Mouse (Mus musculus) MEL (cell line): ENCODE data around the gene Itga2b.

Source experiments
- CHD2 ChIP-seq: IDR thresholded peaks from 2 replicates; pipeline ENCODE4 v1.6.1; 2011; ENCODE audit warnings: low read length, improper control_type of control experiment
- CTCF ChIP-seq, 3 experiments: IDR thresholded peaks in 2 of 3; conservative IDR thresholded peaks in 1 of 3; 2 replicates each; pipeline ENCODE4 v1.5.1; 2011 to 2012; ENCODE audit warnings: low read length in 3 of 3, low read depth in 2 of 3, mild to moderate bottlenecking in 2 of 3, improper control_type of control experiment in 1 of 3, inconsistent platforms in 1 of 3, mixed read lengths in 1 of 3, moderate library complexity in 1 of 3; ENCODE audit not compliant: control insufficient read depth in 1 of 3, insufficient read depth in 1 of 3, poor library complexity in 1 of 3, severe bottlenecking in 1 of 3
- EP300 ChIP-seq, 2 experiments: IDR thresholded peaks; 2 replicates each; pipeline ENCODE4 v1.6.1; 2011; ENCODE audit warnings: improper control_type of control experiment in 2 of 2, low read length in 2 of 2, low read depth in 1 of 2, mild to moderate bottlenecking in 1 of 2
- ETS1 ChIP-seq: IDR thresholded peaks from 2 replicates; pipeline ENCODE4 v1.6.1; 2012; ENCODE audit warnings: low read depth, mild to moderate bottlenecking, inconsistent platforms, low read length, improper control_type of control experiment, moderate library complexity
- JUND ChIP-seq: IDR thresholded peaks from 2 replicates; pipeline ENCODE4 v1.6.1; 2011; ENCODE audit warnings: low read depth, mild to moderate bottlenecking, improper control_type of control experiment, low read length
- POLR2A ChIP-seq, 2 experiments: IDR thresholded peaks; 2 replicates each; pipeline ENCODE4 v1.6.1; 2011 to 2012; ENCODE audit warnings: low read length in 2 of 2, mild to moderate bottlenecking in 2 of 2, control low read depth in 1 of 2, improper control_type of control experiment in 1 of 2, low read depth in 1 of 2, moderate library complexity in 1 of 2; ENCODE audit not compliant: control insufficient read depth in 1 of 2, insufficient read depth in 1 of 2, poor library complexity in 1 of 2
- POLR2AphosphoS5 ChIP-seq: IDR thresholded peaks from 2 replicates; pipeline ENCODE4 v1.6.1; 2012; ENCODE audit warnings: low read depth, borderline replicate concordance, mild to moderate bottlenecking, inconsistent platforms, low read length, moderate library complexity, mixed read lengths
- SIN3A ChIP-seq: IDR thresholded peaks from 2 replicates; pipeline ENCODE4 v1.6.1; 2012; ENCODE audit warnings: low read length, improper control_type of control experiment, inconsistent platforms
- TCF12 ChIP-seq: IDR thresholded peaks from 2 replicates; pipeline ENCODE4 v1.6.1; 2014; ENCODE audit warnings: low read depth, mild to moderate bottlenecking, inconsistent platforms, low read length, improper control_type of control experiment, moderate library complexity
- UBTF ChIP-seq: IDR thresholded peaks from 2 replicates; pipeline ENCODE4 v1.6.1; 2012; ENCODE audit warnings: low read depth, mild to moderate bottlenecking, inconsistent platforms, low read length, improper control_type of control experiment, moderate library complexity, borderline replicate concordance; ENCODE audit not compliant: insufficient read depth
- ZKSCAN1 ChIP-seq: IDR thresholded peaks from 2 replicates; pipeline ENCODE4 v1.6.1; 2012; ENCODE audit warnings: low read depth, mild to moderate bottlenecking, inconsistent platforms, low read length, improper control_type of control experiment, moderate library complexity
- ZNF384 ChIP-seq: IDR thresholded peaks from 2 replicates; pipeline ENCODE4 v1.6.1; 2012; ENCODE audit warnings: low read depth, mild to moderate bottlenecking, inconsistent platforms, low read length, improper control_type of control experiment

GRCm38 (mm10) chr11:102406401-102406800 lies 63.5 kb downstream of the Itga2b start:
- TF ChIP-seq ZNF384 = no peak
- no peak for TF ChIP-seq POLR2A (IDR thresholded peaks at IDR 0.05; ENCODE audit: control insufficient read depth in 1 of 2, insufficient read depth in 1 of 2, low read depth in 1 of 2, low read length in 2 of 2, poor library complexity in 1 of 2)
- TF ChIP-seq ETS1 = no peak
- TF ChIP-seq JUND = no peak
- TF ChIP-seq TCF12 = no peak
- no peak for TF ChIP-seq EP300 (IDR thresholded peaks at IDR 0.05; ENCODE audit: low read depth in 1 of 2, low read length in 2 of 2)
- no peak for TF ChIP-seq CTCF (IDR thresholded peaks at IDR 0.05 in 2 of 3, conservative IDR thresholded peaks at IDR 0.05 in 1 of 3; ENCODE audit: control insufficient read depth in 1 of 3, insufficient read depth in 1 of 3, low read depth in 2 of 3, low read length in 3 of 3, poor library complexity in 1 of 3, severe bottlenecking in 1 of 3)
- TF ChIP-seq POLR2AphosphoS5 = no peak
- TF ChIP-seq CHD2 = no peak
- TF ChIP-seq UBTF = no peak
- TF ChIP-seq ZKSCAN1 = no peak
- no peak for TF ChIP-seq SIN3A
